Mouse (Mus musculus) cerebellum, postnatal 4 days (tissue): ENCODE measurements around the gene Hcn3.

Source experiments
- DNase-seq, 2 experiments: peaks; one replicate each; pipeline ENCODE4 v3.0.0; 2022; ENCODE audit warnings: low spot score in 2 of 2, mixed read lengths in 1 of 2

Hcn3 gene

DNA sequence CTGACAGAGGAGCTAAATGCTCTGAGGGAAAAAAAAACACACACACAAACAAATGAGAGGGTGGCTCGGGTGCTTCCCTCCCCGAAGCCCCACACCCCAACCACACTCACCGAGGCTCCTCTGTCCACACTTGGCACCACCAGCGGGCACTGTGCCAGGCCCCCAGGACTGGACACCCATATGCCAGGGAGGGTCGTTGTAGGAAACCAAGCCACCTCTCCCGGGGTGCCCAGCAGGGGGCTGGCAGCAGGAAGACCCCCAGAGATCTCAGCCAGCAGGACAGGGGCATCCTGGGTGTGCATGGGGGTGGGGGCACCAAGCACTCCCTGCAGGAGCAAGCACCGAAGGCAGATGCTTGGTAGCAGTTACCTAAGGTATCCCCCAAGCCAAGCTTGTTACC, 59.2 kb downstream of the Hcn3 start, which contains the start of gene Gm43738:
TSS of gene Gm43738 (minus strand) at position 289 of the 400 bp plus-strand sequence.
- DNase-seq: no peak
